Mouse (Mus musculus): ENCODE results near the gene A730049H05Rik.
A peak's percentile ranks its signal among the peaks of the same experiment; 100 is the strongest.

A730049H05Rik gene

DNA sequence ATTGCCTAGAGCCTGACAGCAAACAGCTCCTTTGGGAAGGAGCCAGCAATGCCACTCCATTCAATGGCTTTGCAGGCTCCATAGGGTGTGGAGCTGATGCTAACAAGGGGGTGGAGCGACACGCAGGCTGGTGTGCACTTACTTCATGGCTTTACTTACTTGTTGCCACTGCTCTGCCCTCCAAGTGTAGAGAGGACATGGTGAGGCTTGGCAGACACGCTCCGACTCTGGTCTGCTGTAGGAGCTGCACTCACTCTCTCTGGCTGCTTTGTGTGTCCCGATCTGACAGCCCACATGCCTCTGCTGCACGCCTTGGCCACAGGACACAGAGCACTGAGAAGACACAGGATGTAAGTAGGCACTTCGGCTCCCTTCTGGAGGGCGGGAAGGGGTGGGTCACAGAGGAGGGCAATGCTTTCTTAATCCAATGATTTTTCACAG, at the start of gene A730049H05Rik:
Gene A730049H05Rik (plus strand): TSS at position 168 of the 441 bp plus-strand sequence.
- DNase-seq (ENCODE audit: low spot score): no peak

DNA sequence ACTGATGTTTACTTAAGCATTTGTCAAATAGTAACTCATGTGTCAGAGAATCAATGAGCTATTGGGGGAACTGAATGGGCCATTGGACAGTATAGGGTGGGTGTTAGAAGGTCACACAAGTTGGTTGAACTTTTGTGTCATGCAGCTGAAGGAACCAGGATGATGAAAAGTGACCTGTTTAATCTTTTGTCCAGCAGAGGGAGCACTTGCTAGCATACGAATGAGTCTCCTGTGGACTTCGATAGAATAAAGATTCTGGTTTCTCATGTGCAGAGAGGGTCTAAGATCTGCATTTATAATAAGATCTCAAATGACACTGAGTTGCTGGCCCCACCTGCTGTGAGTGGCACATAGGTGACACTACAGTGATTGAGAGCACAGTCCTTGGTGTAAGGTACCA, 39.9 kb upstream of the A730049H05Rik start:
- DNase-seq (ENCODE audit: low spot score): peak; percentile 38

DNA sequence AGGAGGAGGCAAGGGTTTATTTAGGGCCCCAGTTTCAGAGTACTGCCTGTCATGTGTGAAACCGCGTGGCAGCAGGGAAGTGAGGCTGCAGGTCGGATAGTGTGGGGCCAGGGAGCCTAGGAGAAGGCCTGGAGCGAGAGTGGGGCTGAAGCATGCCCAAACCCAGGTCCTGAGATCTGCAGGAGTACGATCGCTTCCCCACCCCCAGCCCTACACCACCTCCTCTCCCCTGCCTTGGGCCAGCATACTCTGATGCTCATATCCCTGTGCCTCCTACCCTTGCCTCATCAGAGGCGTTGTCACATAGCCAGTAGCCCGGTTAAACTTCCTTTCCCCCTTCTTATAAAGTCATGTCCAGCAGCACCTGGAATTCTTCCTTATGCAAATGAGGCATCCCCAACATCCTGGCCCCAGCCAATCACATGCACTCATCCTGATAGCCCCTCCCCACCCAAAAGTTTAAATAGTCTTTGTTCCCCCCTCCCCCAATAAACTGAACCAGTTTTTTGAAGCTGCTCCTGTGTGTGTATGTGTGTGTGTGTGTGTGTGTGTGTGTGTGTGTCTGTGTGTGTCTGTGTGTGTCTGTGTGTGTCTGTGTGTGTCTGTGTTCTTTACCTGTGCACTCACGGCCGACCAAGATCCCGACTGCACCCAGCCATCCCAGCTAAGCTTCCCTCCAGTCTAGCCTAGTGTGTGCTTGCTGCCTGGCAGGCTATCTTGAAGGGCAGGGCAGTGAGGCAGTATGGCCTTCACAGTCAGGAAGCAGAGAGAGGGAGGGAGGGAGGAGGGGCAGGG, 36.9 kb upstream of the A730049H05Rik start:
- no peak for DNase-seq (ENCODE audit: low spot score)

DNA sequence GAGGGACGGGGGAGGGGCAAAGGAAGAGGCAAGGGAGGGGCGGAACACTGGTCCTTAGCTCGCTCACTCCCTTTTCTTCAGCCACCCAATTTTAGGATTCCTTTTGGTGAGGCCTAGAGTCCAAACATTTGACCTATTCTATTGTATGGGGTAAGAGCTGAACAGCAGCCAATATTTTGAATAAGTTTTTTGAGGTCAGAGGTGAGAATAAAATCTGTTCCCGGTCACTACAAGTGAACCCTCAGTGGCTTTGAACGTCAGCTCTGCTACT, 36.4 kb upstream of the A730049H05Rik start:
- DNase-seq (ENCODE audit: low spot score): no peak

DNA sequence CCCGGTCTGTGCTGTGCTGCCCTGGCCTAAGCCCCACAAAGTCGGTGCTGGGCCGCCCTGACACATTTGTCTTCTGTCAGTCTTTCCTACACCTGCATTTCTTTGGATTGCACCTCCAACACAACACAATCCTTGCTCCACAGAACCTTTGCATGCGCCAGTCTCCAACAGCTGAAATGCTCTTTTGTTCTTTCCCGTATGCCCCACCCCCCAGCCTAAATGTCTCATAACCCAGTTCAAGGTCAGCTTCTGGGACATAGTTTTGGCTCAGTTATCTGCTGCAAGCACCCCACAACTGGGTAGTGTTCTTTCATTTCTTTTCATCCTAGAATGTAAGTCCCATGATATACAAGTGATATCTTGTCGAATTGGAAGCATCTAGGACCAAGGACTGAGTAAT, 34.8 kb upstream of the A730049H05Rik start:
- no peak for DNase-seq (ENCODE audit: low spot score)

DNA sequence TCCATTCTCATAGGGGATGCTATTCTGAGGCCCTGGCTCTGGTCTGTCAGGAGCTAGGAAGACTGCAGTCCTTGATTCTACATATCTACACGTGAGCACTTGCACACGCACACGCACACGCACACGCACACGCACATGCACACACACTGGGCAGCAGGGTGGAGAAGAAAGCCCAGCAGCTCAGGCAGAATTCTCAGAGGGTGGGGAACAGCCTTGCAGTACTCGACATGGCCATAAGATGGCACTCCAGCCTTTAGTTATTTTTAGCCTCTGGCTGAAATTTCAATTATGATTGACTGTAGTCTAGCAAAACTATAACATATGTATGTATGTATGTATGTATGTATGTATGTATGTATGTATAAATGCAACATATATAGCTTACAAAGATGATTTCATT, 31.5 kb upstream of the A730049H05Rik start:
- DNase-seq (ENCODE audit: low spot score): peak; percentile 43

DNA sequence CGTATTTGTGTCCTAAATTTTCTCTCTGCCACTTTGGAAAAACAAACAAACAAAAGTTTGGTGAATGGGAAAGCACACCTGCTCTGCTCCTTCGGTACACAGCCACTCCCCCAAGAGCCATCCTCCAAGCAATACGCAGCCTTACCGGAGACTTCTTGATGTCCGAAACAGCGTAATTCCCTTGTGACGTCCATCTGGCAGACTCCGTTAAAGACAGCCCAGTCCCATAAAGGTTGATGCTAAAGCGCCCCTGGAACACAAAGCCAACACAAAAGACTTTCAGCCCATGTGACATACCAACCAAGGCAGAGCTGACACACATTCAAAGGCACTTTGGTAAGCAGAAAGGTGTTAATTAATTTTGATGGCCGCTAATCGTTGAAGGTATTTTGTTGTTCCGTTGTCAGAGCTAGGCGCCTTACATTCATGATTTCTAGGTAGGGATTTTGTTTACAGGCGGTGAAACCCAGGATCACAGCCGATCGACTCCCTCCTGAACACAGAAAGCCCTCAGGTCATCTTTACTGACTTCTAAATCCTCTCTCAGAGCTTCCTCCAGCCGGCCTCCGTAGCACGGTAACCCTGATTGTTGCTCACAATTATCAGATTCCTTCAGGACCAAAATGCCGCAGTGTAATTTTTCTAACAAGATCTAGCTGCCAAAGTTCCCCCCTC, 29.4 kb upstream of the A730049H05Rik start:
- DNase-seq (ENCODE audit: low spot score): no peak

DNA sequence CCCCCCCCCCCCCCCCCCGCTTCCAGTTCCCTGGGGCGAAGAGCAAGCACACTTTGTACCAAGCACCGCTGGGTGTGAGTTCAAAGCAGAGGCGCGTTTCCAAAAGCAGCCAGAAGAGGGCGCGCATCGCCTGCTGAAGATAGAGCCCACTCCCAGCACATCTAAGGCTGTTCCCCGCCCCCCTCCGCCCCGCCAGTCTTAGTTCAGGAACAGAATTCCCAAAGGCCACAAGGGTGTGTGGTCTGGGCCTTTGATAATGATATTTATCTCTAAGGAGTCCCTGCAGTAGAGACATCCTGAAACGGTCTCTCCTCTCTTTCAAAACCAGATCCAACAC, 28.9 kb upstream of the A730049H05Rik start:
- DNase-seq (ENCODE audit: low spot score): peak; percentile 87

DNA sequence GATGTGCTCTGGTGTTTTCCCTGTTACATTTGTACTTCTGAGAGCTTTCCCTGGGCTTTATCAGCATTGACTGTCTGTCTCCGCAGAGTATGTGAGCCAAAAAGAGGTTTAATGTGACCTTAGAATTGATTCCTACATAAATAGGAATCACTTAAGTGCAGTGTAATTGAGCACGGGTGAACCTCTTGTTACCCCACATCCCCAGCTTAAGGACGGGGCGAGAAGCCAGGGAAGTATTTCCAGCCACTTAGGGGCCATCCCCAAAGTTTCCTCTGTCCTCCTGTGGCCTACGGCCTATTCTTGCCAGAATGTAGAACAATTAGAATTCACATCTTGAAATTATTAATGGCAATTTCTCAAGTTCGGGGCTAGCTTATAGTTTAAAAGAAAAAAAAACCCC, 22.5 kb upstream of the A730049H05Rik start:
- no peak for DNase-seq (ENCODE audit: low spot score)

DNA sequence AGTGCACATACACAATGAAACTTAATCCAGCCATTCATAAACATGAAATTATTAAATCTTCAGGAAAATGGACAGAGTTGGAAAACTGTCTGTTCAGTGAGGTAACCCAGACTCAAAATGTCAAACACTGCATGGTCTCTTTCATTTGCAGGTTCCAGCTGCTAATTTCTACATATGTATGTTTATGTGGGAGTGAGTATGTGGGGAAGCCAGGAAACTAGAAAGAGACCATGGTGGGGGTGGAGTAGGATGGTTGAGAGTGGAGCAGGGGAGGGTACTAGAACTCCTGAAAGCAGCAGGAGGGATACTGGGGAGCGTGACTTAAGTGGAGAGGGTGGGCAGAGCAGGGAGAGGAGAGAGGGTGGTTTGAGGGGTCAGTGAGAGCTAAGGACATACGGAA, 14.8 kb upstream of the A730049H05Rik start:
- no peak for DNase-seq (ENCODE audit: low spot score)

DNA sequence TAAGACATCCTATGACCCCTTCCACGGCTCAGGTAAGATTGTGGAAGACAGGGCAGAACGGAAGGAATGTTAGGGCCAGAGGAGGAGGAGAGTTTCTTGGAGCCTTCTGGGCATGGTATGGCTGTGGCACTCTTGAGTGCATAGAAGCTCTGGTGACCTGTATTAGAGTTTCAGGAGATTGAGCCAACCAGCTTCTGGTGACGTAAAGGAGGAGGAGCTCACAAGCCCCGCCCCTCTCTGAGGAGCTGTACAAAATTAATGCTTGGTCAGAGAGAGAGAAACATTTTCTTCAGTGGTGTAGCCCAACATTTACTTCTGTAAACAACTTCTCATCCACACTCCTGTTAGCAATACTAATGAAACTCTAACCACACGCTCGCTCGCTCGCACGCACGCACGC, 13.9 kb upstream of the A730049H05Rik start:
- no peak for DNase-seq (ENCODE audit: low spot score)

DNA sequence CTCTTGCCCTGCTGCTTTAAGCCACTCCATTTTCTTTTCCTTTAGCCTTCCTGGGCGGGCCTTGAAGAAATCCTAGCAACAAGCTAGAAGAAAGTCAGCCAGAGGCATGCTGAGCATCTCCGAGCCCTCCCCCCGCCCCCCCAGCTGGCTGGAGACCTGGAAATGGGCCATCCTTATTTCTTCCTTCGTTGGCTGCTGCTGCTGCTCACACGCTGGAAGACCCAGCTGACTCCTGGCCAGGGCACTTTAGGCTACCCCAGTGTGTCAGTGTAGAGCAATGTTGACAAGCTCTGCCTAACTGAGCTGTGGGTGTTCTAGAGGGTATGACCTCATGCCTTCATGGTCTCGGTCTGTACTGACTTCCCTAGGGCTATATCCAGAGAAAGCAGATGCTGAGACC, 13.1 kb upstream of the A730049H05Rik start:
- peak; percentile 51 for DNase-seq (ENCODE audit: low spot score)

DNA sequence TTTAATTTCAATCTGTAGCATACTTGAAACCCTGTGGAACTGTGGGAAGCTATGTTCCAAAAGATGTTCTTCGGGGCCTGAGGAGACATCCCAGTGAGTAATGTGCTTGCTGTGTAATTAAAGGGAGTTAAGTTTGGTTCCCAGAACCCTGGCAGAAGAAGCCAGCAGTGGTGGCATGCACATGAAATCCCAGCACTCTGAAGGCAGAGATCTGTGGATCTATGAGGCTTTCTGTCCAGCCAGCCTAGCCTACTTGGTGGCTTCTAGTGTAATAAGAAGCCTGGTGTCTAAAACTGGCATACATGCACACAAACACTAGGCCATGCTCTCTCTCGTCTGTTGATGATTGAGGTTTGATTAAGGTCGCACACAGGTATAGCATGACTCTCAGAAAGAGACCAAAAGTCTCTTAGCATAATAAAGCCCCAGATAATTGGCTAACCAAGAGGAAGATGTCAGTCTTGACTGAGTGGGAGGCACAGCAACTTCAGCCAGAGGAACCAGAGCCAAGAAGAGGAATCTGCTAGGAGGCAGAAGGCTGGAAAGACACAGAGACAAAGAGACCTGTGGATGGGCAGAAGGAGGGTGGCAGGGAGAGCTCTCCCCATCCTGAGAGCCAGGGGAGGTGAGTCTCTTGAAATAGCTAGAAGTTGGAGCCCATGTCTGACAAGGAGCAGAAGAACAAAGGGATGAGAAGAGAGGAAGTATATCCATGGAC, 11.9 kb upstream of the A730049H05Rik start:
- DNase-seq (ENCODE audit: low spot score): no peak

DNA sequence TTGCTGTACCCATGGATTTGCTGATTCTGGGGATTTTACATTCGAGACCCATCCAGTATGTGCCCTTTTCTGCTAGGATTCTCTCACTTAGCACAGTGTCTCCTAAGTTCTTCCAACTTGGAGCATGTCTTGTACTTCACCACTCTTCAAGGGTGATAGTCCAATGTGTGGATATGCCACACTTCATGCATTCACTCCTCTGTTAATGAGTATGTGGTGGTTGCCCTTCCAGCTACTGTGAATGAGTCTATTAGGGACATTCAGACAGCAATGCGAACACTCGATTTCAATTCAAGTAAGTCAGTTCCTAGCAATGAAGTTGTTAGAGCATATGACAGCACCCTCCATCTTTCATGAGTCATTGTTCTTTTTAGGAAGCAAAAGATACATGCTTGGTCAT, 6.5 kb upstream of the A730049H05Rik start:
- no peak for DNase-seq (ENCODE audit: low spot score)

DNA sequence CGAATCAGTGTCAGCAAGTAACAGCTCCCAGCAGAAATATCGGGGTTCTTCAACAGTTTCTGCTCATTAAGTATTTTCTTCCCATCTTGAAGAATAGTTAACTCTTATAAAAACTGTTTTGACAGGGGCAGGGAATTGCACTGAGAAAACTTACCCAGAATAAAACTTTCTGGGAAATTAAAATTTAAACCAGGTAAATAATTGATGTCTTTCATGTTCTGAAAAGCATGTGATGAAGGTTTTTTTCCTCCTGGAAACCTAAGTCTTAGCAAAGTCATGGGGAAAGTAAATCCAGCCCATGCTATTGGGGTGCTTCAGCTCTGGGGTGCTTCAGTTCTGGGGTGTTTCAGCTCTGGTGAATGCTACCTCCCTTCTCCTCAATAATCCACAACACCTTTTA, 5.7 kb upstream of the A730049H05Rik start:
- no peak for DNase-seq (ENCODE audit: low spot score)

DNA sequence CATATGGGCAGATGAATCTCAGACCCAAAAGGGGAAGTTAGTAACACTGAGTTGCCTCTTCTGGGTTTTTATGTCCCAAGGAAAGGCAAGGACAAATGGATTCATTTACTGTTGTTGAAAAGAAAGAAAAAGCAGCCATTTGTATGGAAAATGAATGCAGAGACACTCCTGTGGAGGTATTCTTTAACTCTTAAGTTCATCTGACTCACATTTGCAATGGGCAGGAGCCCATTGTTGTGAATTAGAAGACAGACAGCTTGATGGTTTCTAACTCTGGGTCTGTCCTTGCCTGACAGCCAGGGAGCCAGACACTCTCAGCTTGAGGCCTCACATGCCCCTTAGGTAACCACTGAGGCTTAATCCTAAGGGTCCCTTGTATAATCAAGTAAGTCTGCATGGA, 4.7 kb upstream of the A730049H05Rik start:
- DNase-seq (ENCODE audit: low spot score): no peak

DNA sequence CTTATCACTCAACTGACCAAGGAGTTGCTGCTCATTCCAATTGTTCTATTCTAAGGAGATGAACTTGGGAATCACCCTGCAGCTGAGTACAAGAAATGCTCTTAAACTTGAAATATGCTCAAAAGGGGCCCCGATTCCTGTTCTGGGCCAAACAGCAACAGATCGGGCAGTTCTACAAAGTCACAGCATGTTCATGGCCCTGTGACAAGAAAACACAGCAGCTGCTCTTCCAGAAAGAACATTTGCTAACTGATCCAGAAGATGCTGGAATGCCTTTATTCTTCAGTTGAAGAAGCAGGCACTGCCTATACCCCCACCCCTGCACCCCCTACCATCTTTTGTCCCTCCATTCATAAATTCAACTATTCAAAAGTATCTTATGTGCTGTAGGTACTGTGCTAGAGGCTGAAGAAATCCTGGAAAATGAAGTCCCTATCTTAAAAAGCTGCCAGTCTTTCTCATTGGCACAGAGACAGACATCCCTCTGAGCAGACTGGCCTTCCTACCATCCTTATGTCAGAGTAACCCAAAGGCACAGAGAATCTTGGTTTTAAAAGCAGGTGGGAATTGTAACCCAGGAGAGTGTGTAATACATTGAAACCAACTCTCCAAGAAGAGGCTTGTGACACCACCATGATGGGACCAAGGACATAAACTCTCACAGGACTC, 3.4 kb upstream of the A730049H05Rik start:
- DNase-seq (ENCODE audit: low spot score): peak; percentile 43

DNA sequence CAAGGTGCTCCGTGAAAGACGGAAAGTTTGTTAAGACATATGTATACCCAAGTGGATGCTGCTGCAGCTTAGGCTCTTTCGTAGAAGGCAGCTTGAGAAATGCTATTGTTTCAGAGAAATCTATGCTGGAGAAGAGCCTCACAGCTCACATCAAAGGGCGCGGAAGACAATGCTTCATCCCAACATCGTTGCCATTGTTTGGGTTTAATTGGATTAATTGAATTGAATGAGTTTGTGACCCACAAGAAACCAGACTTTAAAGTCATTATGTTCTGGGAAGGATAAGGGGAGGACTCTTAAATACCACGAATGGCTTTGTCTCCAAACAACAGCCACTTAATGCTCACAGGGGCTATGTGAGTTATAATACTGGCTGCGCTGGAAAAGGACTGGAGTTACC, 1.4 kb downstream of the A730049H05Rik start:
- no peak for DNase-seq (ENCODE audit: low spot score)

DNA sequence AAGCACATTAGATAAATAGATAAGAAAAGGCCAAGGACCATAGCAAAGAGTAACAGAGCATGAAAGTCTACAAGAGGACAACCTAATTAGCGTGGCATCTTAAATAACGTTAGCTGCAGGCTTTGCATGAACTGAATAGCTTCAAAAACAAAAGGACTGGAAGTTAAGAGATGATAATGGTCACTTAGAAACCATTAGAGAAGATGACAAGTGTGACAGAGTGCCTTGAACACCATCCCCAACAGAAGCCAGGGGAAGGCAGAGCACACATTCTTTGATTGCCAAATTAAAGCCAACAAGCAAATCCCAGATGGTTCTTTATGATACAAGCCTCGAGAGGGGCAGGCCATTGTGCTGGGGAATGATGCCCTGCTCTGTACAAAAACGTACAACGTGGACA, 5.3 kb downstream of the A730049H05Rik start:
- no peak for DNase-seq (ENCODE audit: low spot score)

DNA sequence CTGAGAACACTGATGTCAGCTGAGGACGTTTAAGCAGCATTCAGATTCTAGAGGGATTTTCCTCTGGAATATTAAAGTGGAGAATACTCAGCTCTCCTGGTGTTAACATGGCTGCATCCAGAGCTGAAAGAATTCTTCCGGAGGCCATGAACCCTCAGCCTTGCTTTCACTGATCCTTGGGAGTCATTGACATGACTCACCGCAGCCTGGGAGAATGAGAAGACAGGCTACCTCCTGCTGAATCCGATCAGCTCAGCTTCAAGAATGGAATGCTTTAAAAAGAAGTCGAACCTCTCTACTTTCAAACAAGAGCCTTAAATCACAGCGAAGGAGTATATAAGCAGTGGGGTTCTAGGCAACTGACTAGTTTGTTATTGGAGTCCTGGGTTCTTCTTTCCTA, 5.7 kb downstream of the A730049H05Rik start:
- no peak for DNase-seq (ENCODE audit: low spot score)

DNA sequence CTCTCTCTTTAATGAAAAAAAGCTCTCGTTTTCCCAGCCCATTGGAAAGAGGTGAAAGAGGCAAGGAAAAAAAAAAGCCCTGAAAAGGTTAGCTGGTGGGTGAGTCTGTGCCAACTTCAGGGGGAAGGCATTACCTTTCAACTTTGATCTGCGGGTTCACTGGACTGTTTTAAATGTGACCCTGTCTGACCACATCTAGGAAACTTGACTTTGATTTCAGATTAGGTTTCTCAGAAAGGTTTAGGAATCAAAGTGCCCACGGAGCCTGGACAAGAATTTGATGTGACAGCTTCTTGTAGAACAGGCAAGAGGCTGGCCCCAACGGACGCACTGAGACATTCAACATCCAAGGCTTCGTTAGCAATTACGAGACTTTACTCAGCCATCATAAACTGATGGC, 7.7 kb downstream of the A730049H05Rik start:
- DNase-seq (ENCODE audit: low spot score): no peak

DNA sequence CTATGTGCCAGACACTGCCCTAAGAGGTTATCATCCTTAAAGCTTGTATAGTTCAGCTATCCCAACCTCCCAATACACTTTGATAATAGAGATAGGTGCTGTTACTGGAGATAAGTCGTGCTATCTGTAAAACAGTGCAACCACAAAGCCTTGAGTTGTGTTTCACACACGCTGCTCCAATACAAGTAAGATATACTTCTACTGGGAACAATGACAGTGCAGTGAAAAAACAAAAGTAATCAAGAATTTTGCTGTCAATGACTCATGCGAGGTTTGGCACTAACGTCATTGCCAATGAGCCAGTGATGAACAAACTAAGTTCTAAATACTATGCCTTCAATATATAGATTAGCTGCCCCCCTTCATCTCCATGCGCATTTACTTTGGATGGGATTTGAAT, 10.3 kb downstream of the A730049H05Rik start:
- no peak for DNase-seq (ENCODE audit: low spot score)

DNA sequence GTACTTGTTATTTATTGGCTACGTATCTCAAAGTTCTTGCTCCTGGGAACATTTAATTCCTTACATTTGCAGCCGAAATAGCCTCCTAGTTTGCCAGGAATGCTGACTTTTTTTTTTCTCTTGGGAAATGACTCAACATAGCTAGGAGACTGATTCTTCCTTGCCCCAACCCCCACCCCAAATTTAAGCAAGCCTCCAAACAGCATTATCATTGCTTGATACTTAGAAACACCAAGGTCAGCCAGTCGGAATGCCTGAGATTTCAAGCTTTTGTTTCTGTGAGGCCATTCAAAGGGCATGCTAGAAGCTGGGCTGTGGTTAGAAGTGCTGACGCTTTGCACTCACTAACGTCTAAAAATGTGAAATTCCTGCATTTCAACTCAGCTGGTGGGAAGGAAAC, 11.1 kb downstream of the A730049H05Rik start:
- no peak for DNase-seq (ENCODE audit: low spot score)
